1 mouse cellular context compared by ENCODE assay signal in the genomic region with DNA sequence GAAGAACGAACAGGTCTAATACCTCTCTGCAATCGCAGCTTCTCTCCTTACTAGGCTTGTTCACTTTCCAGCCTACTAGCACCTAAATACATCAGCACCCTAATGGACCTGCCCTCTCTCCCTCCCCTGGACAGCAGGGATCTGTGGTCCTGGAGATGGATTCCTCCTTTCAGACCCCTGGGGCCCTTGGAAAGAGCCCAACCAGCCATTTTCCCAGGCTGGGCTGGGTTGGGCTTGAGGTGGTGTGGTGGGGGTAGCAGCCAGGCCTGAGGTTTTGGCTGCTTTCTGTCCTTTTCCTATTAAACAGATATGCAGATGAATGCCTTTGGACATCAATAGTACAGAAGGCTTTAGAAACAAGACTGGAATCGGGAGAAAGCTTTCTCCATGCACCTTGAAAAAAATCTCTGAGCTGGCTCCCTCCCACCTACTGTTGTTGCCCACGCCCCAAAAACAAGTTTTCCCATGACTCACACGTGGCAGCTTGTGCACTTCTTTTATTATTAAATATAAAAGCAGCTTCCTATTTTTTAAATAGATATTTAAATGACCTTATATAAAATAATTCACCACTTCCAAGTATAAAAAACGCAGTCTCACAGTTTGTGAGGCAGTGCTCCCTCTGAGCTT.
TF ChIP-seq lines count a peak whose summit lies in the region.

No protein-coding gene starts in this region.

TF ChIP-seq in CH12.LX, 34 proteins besides CTCF, POLR2A, EP300 and RAD21 (continued from another document):
- TF ChIP-seq MYC (IDR thresholded peaks at IDR 0.05; ENCODE audit: low read depth, low read length) (no peak), SIN3A (IDR thresholded peaks at IDR 0.05; ENCODE audit: low read length) (no peak), MXI1 (IDR thresholded peaks at IDR 0.05; ENCODE audit: low read depth, low read length) (no peak), HCFC1 (IDR thresholded peaks at IDR 0.05; ENCODE audit: low read depth, low read length) (no peak), GABPA (IDR thresholded peaks at IDR 0.05; ENCODE audit: insufficient replicate concordance, low read depth, low read length) (no peak), ZC3H11A (IDR thresholded peaks at IDR 0.05; ENCODE audit: low read depth, low read length) (no peak), TBP (conservative IDR thresholded peaks at IDR 0.05; ENCODE audit: low read depth, low read length) (no peak), IRF4 (IDR thresholded peaks at IDR 0.05; ENCODE audit: low read depth, low read length) (no peak)
